Mouse (Mus musculus) MEL (cell line): ENCODE results near the gene Gadd45gip1.
A peak's percentile ranks its signal among the peaks of the same experiment; 100 is the strongest.

Experiments used
- CTCF ChIP-seq, 3 experiments: IDR thresholded peaks in 2 of 3; conservative IDR thresholded peaks in 1 of 3; 2 replicates each; pipeline ENCODE4 v1.5.1; 2011 to 2012; ENCODE audit warnings: low read length in 3 of 3, low read depth in 2 of 3, mild to moderate bottlenecking in 2 of 3, improper control_type of control experiment in 1 of 3, inconsistent platforms in 1 of 3, mixed read lengths in 1 of 3, moderate library complexity in 1 of 3; ENCODE audit not compliant: control insufficient read depth in 1 of 3, insufficient read depth in 1 of 3, poor library complexity in 1 of 3, severe bottlenecking in 1 of 3
- KAT2A ChIP-seq: conservative IDR thresholded peaks from 2 replicates; pipeline ENCODE4 v1.6.1; 2012; ENCODE audit warnings: low read depth, low read length, improper control_type of control experiment, inconsistent platforms
- MYB ChIP-seq: IDR thresholded peaks from 2 replicates; pipeline ENCODE4 v1.6.1; 2011; ENCODE audit warnings: mild to moderate bottlenecking, low read depth, low read length, improper control_type of control experiment
- NRF1 ChIP-seq: IDR thresholded peaks from 2 replicates; pipeline ENCODE4 v1.6.1; 2014; ENCODE audit warnings: low read depth, mild to moderate bottlenecking, inconsistent platforms, low read length, improper control_type of control experiment, moderate library complexity; ENCODE audit not compliant: poor library complexity, insufficient read depth, severe bottlenecking
- ZNF384 ChIP-seq: IDR thresholded peaks from 2 replicates; pipeline ENCODE4 v1.6.1; 2012; ENCODE audit warnings: low read depth, mild to moderate bottlenecking, inconsistent platforms, low read length, improper control_type of control experiment

- TF ChIP-seq CTCF (IDR thresholded peaks at IDR 0.05 in 2 of 3, conservative IDR thresholded peaks at IDR 0.05 in 1 of 3; ENCODE audit: control insufficient read depth in 1 of 3, insufficient read depth in 1 of 3, low read depth in 2 of 3, low read length in 3 of 3, poor library complexity in 1 of 3, severe bottlenecking in 1 of 3) (peak in 2 of 3 experiments; percentile 92 to 95; a peak in 5 of 6 replicates), NRF1 (peak; percentile 52; the same call in 1 of the 2 replicates), ZNF384 (no peak), KAT2A (no peak), MYB (no peak)
These were observed 20.4 kb upstream of the Gadd45gip1 start for GRCm38 (mm10) chr8:84810896-84811295.
